Mouse (Mus musculus) neural tube, embryonic 13.5 days (tissue): ENCODE results near the gene Tdrkh. TPM values are rescaled to one million over a fixed set of nuclear protein-coding genes. Genes with fewer than 3 reads are reported as not detected.

ENCODE experiments used
- ATAC-seq: fragments of 200-750 bp; cut with Nextera tagmentation; 2 replicates; pipeline ENCODE4 v1.8.0; 2017; ENCODE audit warnings: low read depth, mild to moderate bottlenecking, moderate TSS enrichment, moderate library complexity
- H3K27ac ChIP-seq: fragments of 300-500 bp; sonication (generic); replicated peaks from 2 replicates; pipeline ENCODE4 v1.5.1; 2015; ENCODE audit warnings: moderate library complexity, mild to moderate bottlenecking, inconsistent platforms
- H3K27me3 ChIP-seq: fragments of 300-500 bp; sonication (generic); 2 replicates; pipeline ENCODE4 v1.6.1; 2015; ENCODE audit warnings: mild to moderate bottlenecking, inconsistent platforms
- H3K36me3 ChIP-seq: fragments of 300-500 bp; sonication (generic); 2 replicates; pipeline ENCODE4 v1.6.1; 2015; ENCODE audit warnings: mild to moderate bottlenecking, inconsistent platforms
- H3K4me1 ChIP-seq: fragments of 300-500 bp; sonication (generic); replicated peaks from 2 replicates; pipeline ENCODE4 v1.6.1; 2015; ENCODE audit warnings: inconsistent platforms
- H3K4me2 ChIP-seq: fragments of 300-500 bp; sonication (generic); 2 replicates; pipeline ENCODE4 v1.6.1; 2015; ENCODE audit warnings: inconsistent platforms, mild to moderate bottlenecking, moderate library complexity
- H3K4me3 ChIP-seq: fragments of 300-500 bp; sonication (generic); 2 replicates; pipeline ENCODE4 v1.5.1; 2015; ENCODE audit warnings: mild to moderate bottlenecking, inconsistent platforms
- H3K9ac ChIP-seq: fragments of 300-500 bp; sonication (generic); 2 replicates; pipeline ENCODE4 v1.6.1; 2015; ENCODE audit warnings: moderate library complexity, mild to moderate bottlenecking, inconsistent platforms
- H3K9me3 ChIP-seq: fragments of 300-500 bp; sonication (generic); 2 replicates; pipeline ENCODE4 v1.6.1; 2016; ENCODE audit warnings: inconsistent platforms
- WGBS: fragments of 180-500 bp; shearing (Covaris S2); methylation state at CpG from one replicate; pipeline ENCODE4 v1.1.7; 2015; 5-methylcytosine and 5-hydroxymethylcytosine counted together
- polyA plus RNA-seq: library from polyadenylated mRNA; unstranded; fragments of >200 nt; fragmentation: Nextera tagmentation; extraction: Ambion mirVana; gene quantifications from 2 replicates; pipeline ENCODE4 v1.2.1, GENCODE M21; 2015

The Tdrkh gene
- polyA plus RNA-seq, 1 experiment from 2014 or later: 51.9 TPM

DNA sequence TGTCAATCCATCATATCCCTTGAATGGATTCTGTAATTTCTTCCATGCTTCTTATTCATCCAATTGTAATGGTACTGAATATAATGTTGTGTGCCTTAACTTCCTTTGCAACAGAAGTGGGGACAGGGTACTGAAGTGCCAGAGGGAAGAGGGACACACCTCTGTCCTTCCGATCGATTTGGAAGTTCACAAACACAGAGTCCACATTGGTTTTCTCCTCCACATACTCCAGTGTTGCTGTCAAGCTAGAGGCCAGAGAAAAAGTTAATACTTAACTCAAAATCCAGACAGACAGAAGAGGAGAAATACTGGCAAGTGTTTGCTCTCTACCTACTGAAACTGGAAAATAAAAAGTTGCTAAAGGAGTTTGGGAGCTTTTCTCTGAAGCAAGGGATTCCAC is 21.2 kb downstream of the Tdrkh start:
- 92% methylated on average over 2 of the region's 2 CpGs for WGBS
- no peak for ATAC-seq
- Histone ChIP-seq H3K36me3 (peaks cover 22% of the 10 kb centered on the region), H3K27ac (no peak overlapping the region), H3K9me3 (no peaks in the 10 kb centered on the region), H3K4me3 (no peak overlapping the region), H3K4me2 (no peak overlapping the region), H3K4me1 (no peaks in the 10 kb centered on the region), H3K9ac (no peak overlapping the region), H3K27me3 (no peaks in the 10 kb centered on the region)

DNA sequence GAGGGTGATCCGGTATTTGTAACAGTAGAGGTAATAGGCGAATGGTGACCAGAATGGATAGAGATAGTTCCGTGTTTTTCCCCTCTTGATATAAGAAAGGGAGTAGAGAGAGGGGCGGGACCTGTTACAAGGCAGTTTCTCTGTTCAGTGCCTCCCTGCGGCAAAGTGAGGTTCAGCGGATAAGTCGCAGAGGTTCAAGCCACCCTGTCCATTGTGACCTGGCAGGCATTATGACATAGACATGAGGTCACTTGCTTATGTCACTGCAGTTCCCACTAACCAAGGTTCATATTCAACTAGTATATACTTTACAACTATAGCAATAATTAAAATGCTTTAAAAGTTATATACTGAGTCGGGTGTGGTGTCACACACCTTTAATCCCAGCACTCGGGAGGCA is 23.3 kb downstream of the Tdrkh start:
- Histone ChIP-seq H3K9me3 (no peaks in the 10 kb centered on the region), H3K4me2 (no peak overlapping the region), H3K4me1 (no peaks in the 10 kb centered on the region), H3K9ac (no peak overlapping the region), H3K4me3 (no peak overlapping the region), H3K27me3 (peaks cover 6% of the 10 kb centered on the region; the same call in 1 of the 2 replicates), H3K27ac (no peak overlapping the region), H3K36me3 (peaks cover 1% of the 10 kb centered on the region; the same call in 1 of the 2 replicates)
- 84% methylated on average over 9 of the region's 9 CpGs for WGBS
- no peak for ATAC-seq

DNA sequence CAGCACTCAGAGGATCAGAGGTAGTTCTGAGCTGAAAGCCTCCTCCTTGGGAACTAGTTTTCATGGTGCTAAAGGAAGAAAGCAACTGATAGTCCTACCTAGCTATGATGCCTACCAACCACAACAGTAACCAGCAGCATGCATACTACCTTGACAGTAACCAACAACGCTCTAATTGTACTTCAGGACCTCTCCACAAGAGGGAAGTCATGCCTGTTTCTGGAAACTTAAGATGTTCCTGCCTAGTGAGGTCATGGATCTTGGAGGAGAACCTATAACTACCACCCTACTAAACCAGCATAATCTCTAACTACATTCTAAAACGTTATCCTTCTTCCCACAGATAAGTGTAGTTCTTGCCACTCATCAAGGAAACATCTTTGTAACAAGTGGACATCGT is 28.1 kb downstream of the Tdrkh start:
- Histone ChIP-seq H3K27ac (no peak overlapping the region), H3K27me3 (peaks cover 6% of the 10 kb centered on the region; the same call in 1 of the 2 replicates), H3K4me3 (no peak overlapping the region), H3K9ac (no peak overlapping the region), H3K36me3 (peaks cover 18% of the 10 kb centered on the region), H3K4me2 (no peak overlapping the region), H3K9me3 (no peaks in the 10 kb centered on the region), H3K4me1 (peaks cover 14% of the 10 kb centered on the region)
- WGBS: 45% methylated on average over 3 of the region's 3 CpGs
- no peak for ATAC-seq

DNA sequence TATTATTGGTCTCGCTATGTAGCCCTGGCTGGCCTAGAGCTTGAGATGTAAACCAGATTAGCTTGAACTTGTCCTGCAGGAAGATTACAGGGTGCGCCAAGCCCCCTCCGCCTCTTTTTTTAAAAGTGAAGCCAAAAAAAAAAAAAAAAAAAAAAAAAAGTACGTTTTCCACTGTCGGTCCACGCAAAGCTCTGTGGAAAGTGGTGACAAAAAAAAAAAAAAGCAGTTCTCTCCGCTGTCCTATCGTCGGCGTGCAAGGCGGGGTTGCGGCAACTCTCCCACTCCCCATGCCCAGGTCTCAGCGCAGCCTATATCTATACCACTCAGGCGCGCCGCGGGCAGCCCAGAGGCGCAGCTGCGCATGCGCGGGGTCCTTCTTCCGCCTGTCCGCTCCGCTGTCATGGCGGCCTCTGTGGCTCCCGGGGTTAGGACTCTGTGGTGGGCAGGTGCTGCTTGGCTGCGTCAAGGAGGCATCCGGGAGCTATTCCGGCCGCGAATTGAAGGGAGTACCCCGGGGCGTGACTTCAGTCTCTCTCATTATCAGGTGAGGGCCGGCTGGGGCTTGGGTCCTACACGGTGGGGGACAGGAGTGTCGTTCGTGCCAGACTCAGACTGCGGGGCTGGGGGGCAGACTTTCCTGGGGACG is 30.0 kb downstream of the Tdrkh start, which contains the start of gene Mrpl9:
Gene Mrpl9, plus strand, starts transcription at position 368 of the 646 bp plus-strand sequence.
- H3K4me2 ChIP-seq: peak within 1 kb of the TSS; percentile 84
- peak; percentile 98 for ATAC-seq
- H3K9ac ChIP-seq: peak within 1 kb of the TSS; percentile 82
- peaks cover 37% of the 10 kb centered on the region for H3K36me3 ChIP-seq
- peaks cover 14% of the 10 kb centered on the region for H3K4me1 ChIP-seq
- H3K9me3 ChIP-seq: no peaks in the 10 kb centered on the region
- peak within 1 kb of the TSS; percentile 76 for H3K27ac ChIP-seq
- peaks cover 6% of the 10 kb centered on the region; the same call in 1 of the 2 replicates for H3K27me3 ChIP-seq
- WGBS: under 1% methylated on average over 39 of the region's 39 CpGs
- peak within 1 kb of the TSS; percentile 96 for H3K4me3 ChIP-seq

DNA sequence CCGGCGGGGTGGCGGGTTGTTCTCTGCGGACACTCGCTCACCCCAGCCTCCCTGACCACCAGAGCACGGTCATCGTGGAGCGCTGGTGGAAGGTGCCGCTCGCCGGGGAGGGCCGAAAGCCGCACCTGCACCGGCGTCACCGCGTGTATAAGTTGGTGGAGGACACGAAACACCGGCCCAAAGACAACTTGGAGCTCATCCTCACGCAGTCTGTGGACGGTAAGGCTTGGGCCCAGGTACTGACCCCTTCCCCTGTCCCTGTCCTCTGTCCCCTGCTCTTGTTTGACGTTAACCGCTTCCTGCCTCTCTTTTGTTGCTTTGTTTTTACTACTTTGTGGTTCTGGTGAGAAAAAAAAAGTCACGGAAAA is 30.5 kb downstream of the Tdrkh start, which contains the start of gene Oaz3:
Gene Oaz3, minus strand, starts transcription at position 319 of the 368 bp plus-strand sequence.
- Histone ChIP-seq H3K9ac (peak within 1 kb of the TSS; percentile 82), H3K36me3 (peaks cover 42% of the 10 kb centered on the region), H3K4me3 (peak within 1 kb of the TSS; percentile 96), H3K27me3 (peaks cover 6% of the 10 kb centered on the region; the same call in 1 of the 2 replicates), H3K4me2 (peak within 1 kb of the TSS; percentile 84), H3K27ac (peak within 1 kb of the TSS; percentile 76), H3K9me3 (no peaks in the 10 kb centered on the region), H3K4me1 (peaks cover 14% of the 10 kb centered on the region)
- WGBS: under 1% methylated on average over 24 of the region's 24 CpGs
- ATAC-seq: no peak; the same call in 1 of the 2 replicates

DNA sequence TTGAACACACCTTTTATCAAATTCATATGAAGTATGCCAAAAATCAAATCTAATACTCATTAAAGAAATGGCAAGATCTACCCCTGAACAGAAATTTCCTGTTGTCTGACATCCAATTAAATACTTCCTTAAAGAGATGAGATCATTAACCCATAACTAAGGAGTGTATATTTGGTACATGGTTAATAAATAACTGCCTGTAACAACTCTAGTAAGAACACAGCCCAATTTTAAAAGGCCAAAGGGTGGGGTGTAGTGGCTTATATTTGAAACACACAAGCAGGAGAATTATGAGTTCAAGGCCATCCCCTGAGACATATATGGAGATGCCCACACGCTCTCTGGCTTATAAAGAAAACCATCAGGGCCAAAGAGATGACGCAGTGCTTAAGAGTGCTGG is 36.3 kb downstream of the Tdrkh start:
- Histone ChIP-seq H3K9ac (no peak overlapping the region), H3K4me3 (no peak overlapping the region), H3K9me3 (no peaks in the 10 kb centered on the region), H3K27me3 (no peaks in the 10 kb centered on the region), H3K4me2 (no peak overlapping the region), H3K36me3 (peaks cover 53% of the 10 kb centered on the region), H3K27ac (no peak overlapping the region), H3K4me1 (peaks cover 5% of the 10 kb centered on the region)
- no peak for ATAC-seq
- WGBS: 94% methylated on average over 2 of the region's 2 CpGs

DNA sequence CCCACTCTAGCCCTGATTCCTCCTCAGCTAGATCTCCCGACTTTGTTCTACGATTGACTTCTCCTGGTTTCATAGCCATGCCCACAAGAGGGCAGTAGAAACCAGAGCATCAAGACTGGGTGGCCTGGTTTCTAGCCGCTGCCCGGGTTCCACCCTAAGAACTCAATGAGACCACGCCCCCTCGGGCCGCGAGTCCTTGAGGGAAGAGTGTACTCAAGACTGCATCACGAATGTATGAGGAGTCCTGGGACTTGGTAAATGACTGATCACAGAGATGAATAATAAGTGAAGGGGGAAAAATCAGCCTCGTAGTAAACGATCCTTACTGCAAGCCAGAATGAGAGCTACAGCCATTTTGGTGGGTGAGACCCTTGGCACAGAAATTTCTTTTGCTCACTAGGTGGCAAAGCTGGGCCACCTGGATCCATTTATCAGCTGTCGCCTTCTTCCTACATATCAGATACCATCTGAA is 43.5 kb downstream of the Tdrkh start:
- peak; percentile 90 for ATAC-seq
- Histone ChIP-seq H3K4me2 (peak overlapping the region; percentile 52), H3K27me3 (peaks cover 10% of the 10 kb centered on the region; the same call in 1 of the 2 replicates), H3K4me3 (peak overlapping the region; percentile 37), H3K27ac (no peak overlapping the region; the same call in 1 of the 2 replicates), H3K4me1 (peaks cover 5% of the 10 kb centered on the region; the same call in 1 of the 2 replicates), H3K36me3 (no peaks in the 10 kb centered on the region), H3K9ac (peak overlapping the region; percentile 60), H3K9me3 (peaks cover 3% of the 10 kb centered on the region; the same call in 1 of the 2 replicates)
- under 1% methylated on average over 12 of the region's 12 CpGs for WGBS

DNA sequence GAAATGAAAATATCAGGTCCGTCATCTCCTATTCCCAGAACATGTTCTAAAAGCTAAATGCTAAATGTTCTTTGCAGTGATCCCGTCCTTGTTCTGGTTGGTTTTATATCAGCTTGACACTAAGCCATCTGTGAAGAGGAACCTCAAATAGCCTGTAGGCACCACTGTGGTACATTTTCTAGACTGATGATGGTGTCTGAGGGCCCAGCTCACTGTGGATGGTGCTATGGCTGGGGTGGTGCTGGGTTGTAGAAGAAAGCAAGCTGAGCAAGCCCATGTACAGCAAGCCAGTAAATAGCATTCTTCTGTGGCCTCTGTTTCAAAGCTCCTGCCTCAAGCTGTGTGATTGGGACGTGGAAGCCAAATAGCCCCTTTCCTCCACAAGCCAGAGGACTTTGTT is 44.0 kb downstream of the Tdrkh start:
- Histone ChIP-seq H3K27ac (no peak overlapping the region; the same call in 1 of the 2 replicates), H3K4me1 (peaks cover 5% of the 10 kb centered on the region; the same call in 1 of the 2 replicates), H3K9ac (no peak overlapping the region), H3K27me3 (peaks cover 10% of the 10 kb centered on the region; the same call in 1 of the 2 replicates), H3K36me3 (no peaks in the 10 kb centered on the region), H3K4me2 (peak overlapping the region; percentile 52), H3K9me3 (peaks cover 3% of the 10 kb centered on the region; the same call in 1 of the 2 replicates), H3K4me3 (no peak overlapping the region)
- peak; percentile 44; the same call in 1 of the 2 replicates for ATAC-seq
- WGBS: 80% methylated on average over 3 of the region's 3 CpGs

DNA sequence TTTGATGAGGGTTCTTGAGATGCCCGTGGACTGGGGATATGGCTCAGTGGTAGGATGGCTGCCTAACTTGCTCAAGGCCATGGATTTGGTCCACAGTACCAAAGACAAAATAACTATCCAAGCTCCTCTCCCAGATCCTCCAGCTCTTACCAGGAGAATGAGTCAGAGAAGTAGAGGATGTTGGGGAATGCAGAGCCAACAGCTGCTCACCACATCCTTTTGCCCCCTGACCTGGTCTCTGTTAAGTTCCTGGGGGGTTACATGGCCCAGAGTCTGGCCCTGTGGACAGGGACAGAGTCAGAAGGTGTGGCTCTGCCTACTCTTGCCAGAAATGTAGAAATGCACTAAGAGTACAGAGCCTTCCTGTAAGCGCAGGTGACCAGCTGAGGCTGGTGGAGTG is 46.8 kb downstream of the Tdrkh start:
- Histone ChIP-seq H3K9ac (no peak overlapping the region), H3K4me3 (no peak overlapping the region), H3K27ac (no peak overlapping the region), H3K36me3 (no peaks in the 10 kb centered on the region), H3K4me2 (no peak overlapping the region), H3K9me3 (peaks cover 3% of the 10 kb centered on the region; the same call in 1 of the 2 replicates), H3K27me3 (peaks cover 10% of the 10 kb centered on the region; the same call in 1 of the 2 replicates), H3K4me1 (peaks cover 19% of the 10 kb centered on the region)
- no peak for ATAC-seq
- WGBS: 94% methylated on average over 2 of the region's 2 CpGs

DNA sequence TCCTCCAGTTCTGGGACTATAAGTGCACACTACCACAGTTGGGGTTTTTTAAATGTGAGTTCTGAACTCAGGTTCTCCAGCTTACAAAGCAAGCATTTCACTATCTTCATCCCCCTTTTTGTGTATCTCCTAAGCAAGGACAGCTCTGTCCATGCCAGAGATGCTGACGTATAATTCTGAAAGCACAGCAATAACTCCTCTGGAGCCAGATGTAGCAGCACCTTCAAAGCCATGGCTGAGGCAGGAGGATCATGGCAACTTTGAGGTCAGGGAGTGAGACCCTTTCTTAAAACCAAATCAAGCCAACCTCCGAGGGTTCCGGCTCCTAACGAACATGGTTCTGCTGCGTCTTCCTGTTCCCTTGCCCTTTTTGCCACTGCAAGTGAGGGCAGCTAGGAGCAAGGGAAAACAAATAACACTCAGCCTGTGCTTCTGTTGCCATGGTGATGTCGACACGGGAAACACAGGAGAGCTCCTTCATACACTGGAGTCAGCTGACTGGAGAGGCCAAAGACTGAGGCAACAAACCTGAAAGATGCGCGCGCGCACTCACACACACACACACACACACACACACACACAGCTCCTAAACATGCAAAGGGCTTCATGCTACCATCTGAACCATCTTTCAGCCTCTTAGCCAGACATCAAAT is 51.0 kb downstream of the Tdrkh start:
- WGBS: 41% methylated on average over 11 of the region's 11 CpGs

DNA sequence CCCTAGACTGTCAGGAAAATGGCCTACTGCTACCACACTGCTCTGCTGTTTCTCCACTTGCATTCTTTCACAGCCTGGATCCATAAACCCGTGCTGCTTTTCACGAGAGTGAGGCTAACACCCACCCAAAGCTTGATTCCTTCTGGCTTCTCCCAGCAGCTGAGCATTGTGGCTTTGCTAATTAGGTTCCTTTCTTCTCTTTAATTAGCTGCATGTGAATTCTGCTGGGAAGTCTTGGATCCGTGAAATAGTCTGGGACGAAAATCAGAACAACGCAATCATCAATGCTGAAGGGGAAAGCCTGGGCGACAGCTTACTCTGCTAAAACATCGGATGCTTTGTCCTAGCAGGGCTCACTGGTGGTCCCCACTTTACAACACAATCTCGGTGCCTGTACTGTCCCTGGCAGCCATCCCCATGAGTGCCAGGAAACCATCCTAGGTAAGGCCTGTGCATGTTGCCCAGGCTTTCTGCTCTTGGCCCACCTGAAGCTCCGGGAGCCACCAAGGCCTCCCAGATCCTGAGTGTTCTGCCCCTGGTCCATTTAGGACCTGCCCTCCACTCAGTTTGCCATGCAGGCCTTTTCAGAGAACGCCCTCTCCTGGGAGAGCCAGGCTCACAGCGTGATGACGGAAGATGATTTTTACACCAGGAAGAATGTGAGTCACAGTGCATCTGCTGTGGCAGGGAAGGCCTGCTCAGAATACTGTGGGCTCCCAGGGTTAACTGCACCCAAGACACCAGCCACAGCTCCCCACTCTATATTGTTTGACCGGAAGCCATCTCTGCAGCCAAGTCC is 52.8 kb downstream of the Tdrkh start:
- Histone ChIP-seq H3K27ac (peak overlapping the region; percentile 94), H3K9me3 (no peaks in the 10 kb centered on the region), H3K9ac (peak overlapping the region; percentile 56), H3K4me2 (no peak overlapping the region), H3K4me1 (peaks cover 41% of the 10 kb centered on the region), H3K4me3 (no peak overlapping the region), H3K36me3 (no peaks in the 10 kb centered on the region), H3K27me3 (no peaks in the 10 kb centered on the region)
- ATAC-seq: peak; percentile 70
- 39% methylated on average over 13 of the region's 13 CpGs for whole genome bisulfite sequencing

More for the DNA sequence above, 51.0 kb downstream of the Tdrkh start:
- Histone ChIP-seq H3K27ac (peak overlapping the region; percentile 94), H3K4me1 (peaks cover 40% of the 10 kb centered on the region), H3K9me3 (peaks cover under 1% of the 10 kb centered on the region; the same call in 1 of the 2 replicates), H3K36me3 (no peaks in the 10 kb centered on the region), H3K27me3 (no peaks in the 10 kb centered on the region), H3K4me2 (peak overlapping the region; percentile 21; the same call in 1 of the 2 replicates), H3K9ac (peak overlapping the region; percentile 12; the same call in 1 of the 2 replicates), H3K4me3 (no peak overlapping the region)
- peak; percentile 75 for ATAC-seq
